Mouse (Mus musculus): ENCODE data around the gene Pgghg. TPM values are rescaled to one million over a fixed set of nuclear protein-coding genes. Genes with fewer than 3 reads are reported as not detected.

The Pgghg gene
- total RNA-seq, 2 experiments from 2014 or later = 7.6 to 13.1 TPM

DNA sequence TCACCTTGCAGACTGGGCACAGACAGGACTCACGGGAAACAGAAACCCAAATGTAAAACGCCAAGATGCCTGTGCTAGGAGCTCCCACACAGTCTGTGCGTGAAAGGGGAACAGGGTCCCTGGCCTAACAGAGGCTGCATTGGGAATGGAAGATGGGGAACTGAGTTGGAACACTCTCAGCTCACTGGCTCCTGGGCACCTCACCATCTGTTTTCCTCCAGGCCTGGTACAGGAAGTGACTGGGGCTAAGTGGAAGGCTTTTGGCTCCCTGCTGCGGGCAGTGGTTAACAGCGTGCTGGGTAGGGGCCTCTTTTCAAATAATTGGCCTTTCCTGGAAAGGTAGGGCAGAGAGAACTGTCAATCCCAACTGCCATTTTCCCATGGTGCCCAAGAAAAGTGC, 49.4 kb downstream of the Pgghg start:
- DNase-seq = no peak

DNA sequence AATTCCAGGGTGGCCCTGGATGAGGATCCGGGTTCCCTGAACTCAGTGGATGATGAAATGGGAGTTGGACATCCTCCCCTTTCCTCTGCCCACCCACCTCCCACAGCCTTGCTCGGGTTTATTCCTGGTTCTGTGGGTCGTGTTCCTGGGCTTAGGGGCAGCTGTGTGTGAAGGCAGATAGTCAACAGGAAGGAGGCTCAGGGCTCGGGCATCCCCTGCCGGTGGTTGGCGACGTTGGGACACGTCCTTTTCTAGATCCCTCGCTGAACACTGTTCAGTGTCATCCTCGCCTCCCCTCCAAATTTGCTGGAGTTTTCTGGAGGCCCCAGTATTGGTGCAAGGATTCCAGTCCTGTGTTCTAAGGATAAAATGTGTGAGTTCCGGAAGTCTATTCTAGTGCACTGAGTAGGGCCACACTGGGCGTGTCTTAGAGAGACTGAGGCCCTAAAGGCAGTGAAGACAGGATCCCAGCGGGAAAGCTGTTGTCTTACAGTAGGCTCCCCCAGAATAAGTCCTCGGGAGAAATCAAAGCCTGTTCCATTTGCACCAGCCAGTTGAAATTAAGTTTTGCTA, 50.0 kb downstream of the Pgghg start:
- DNase-seq = no peak

Other genes with a start within 250 kb of the Pgghg start
- gene Olfr541, start 244.1 kb upstream of the Pgghg start, total RNA-seq (2021) = not detected
- 1 to 10 TPM in 1 of 2 experiments, under 1 TPM in 1; 0.19 to 1.3 TPM for gene Cyp2e1, start 177.7 kb upstream of the Pgghg start, total RNA-seq (2021)
- not detected for gene Syce1, start 153.5 kb upstream of the Pgghg start, total RNA-seq (2021)
- under 1 TPM; 0.12 to 0.16 TPM for gene Zfp941, start 119.2 kb upstream of the Pgghg start, total RNA-seq (2021)
- gene Urah, start 106.4 kb upstream of the Pgghg start, total RNA-seq (2021) = not detected
- gene Scgb1c1, start 95.8 kb upstream of the Pgghg start, total RNA-seq (2021) = not detected
- not detected for gene Odf3, start 93.6 kb upstream of the Pgghg start, total RNA-seq (2021)
- gene Gm45785, start 85.1 kb upstream of the Pgghg start, total RNA-seq (2021) = not detected
- gene Ric8a, start 84.4 kb upstream of the Pgghg start, total RNA-seq (2021) = 10 to 100 TPM; 19.4 to 27.7 TPM
- gene Bet1l, start 83.8 kb upstream of the Pgghg start, total RNA-seq (2021) = 10 to 100 TPM; 12.3 to 13.6 TPM
- gene Psmd13, start 59.4 kb upstream of the Pgghg start, total RNA-seq (2021) = 100 to 1,000 TPM; 104 to 105 TPM
- gene Sirt3, start 59.1 kb upstream of the Pgghg start, total RNA-seq (2021) = 10 to 100 TPM; 16.3 to 19.1 TPM
- 1,000 to 10,000 TPM in 1 of 2 experiments, 100 to 1,000 TPM in 1; 998 to 1,003 TPM for gene Cox8b, start 40.9 kb upstream of the Pgghg start, total RNA-seq (2021)
- gene Nlrp6, start 20.5 kb upstream of the Pgghg start, total RNA-seq (2021) = not detected
- 1 to 10 TPM in 1 of 2 experiments, under 1 TPM in 1; 0.54 to 6.9 TPM for gene Ifitm5, start 8.9 kb downstream of the Pgghg start, total RNA-seq (2021)
- gene Gm45717, start 14.5 kb downstream of the Pgghg start, total RNA-seq (2021) = not detected
- 100 to 1,000 TPM; 142 to 180 TPM for gene Ifitm2, start 14.6 kb downstream of the Pgghg start, total RNA-seq (2021)
- gene Ifitm1, start 25.8 kb downstream of the Pgghg start, total RNA-seq (2021) = 1 to 10 TPM; 2.1 to 3.7 TPM
- 10 to 100 TPM; 54.7 to 70.0 TPM for gene Ifitm3, start 69.4 kb downstream of the Pgghg start, total RNA-seq (2021)
- under 1 TPM; 0.49 to 0.84 TPM for gene Ifitm6, start 76.5 kb downstream of the Pgghg start, total RNA-seq (2021)
- gene Gm17387, start 87.7 kb downstream of the Pgghg start, total RNA-seq (2021) = not detected
- gene B4galnt4, start 119.7 kb downstream of the Pgghg start, total RNA-seq (2021) = under 1 TPM; 0.11 to 0.38 TPM
- not detected for gene Pkp3, start 136.8 kb downstream of the Pgghg start, total RNA-seq (2021)
- 1 to 10 TPM; 2.4 to 2.6 TPM for gene Sigirr, start 159.2 kb downstream of the Pgghg start, total RNA-seq (2021)
- not detected for gene Ano9, start 176.4 kb downstream of the Pgghg start, total RNA-seq (2021)
- 10 to 100 TPM; 16.8 to 18.0 TPM for gene Ptdss2, start 181.0 kb downstream of the Pgghg start, total RNA-seq (2021)
- 10 to 100 TPM; 52.9 to 56.0 TPM for gene Rnh1, start 231.5 kb downstream of the Pgghg start, total RNA-seq (2021)

Data from gastrocnemius, postnatal 10 days (tissue).